Mouse (Mus musculus) embryonic facial prominence, embryonic 10.5 days (tissue): Measurements from ENCODE around the gene 4930404H24Rik. TPM values are rescaled to one million over a fixed set of nuclear protein-coding genes. Genes with fewer than 3 reads are reported as not detected.
A peak's percentile ranks its signal among the peaks of the same experiment; 100 is the strongest.
"Not testable (repeated sequence)": the region's sequence is repeated elsewhere in the genome, so short reads cannot be mapped to it uniquely, and the experiment has no call there.

ENCODE experiments used
- DNase-seq: peaks from one replicate; pipeline ENCODE4 v3.0.0-alpha.2; 2017; ENCODE audit warnings: low spot score
- H3K27ac ChIP-seq: fragments of 300-500 bp; sonication (generic); replicated peaks from 2 replicates; pipeline ENCODE4 v1.5.1; 2016; ENCODE audit warnings: mild to moderate bottlenecking
- H3K27me3 ChIP-seq: fragments of 300-500 bp; sonication (generic); replicated peaks from 2 replicates; pipeline ENCODE4 v1.6.1; 2016; ENCODE audit warnings: low read depth, mild to moderate bottlenecking; ENCODE audit not compliant: poor library complexity, severe bottlenecking
- H3K36me3 ChIP-seq: fragments of 300-500 bp; sonication (generic); replicated peaks from 2 replicates; pipeline ENCODE4 v1.6.1; 2016; ENCODE audit warnings: mild to moderate bottlenecking, moderate library complexity
- H3K4me1 ChIP-seq: fragments of 300-500 bp; sonication (generic); 2 replicates; pipeline ENCODE4 v1.6.1; 2016
- H3K4me3 ChIP-seq: fragments of 300-500 bp; sonication (generic); 2 replicates; pipeline ENCODE4 v1.5.1; 2016; ENCODE audit warnings: mild to moderate bottlenecking, moderate library complexity
- H3K9me3 ChIP-seq: fragments of 300-500 bp; sonication (generic); 2 replicates; pipeline ENCODE4 v1.6.1; 2016; ENCODE audit warnings: mild to moderate bottlenecking
- WGBS: fragments of 180-500 bp; shearing (Covaris S2); methylation state at CpG from one replicate; pipeline ENCODE4 v1.1.7; 2016; 5-methylcytosine and 5-hydroxymethylcytosine counted together
- polyA plus RNA-seq: library from polyadenylated mRNA; unstranded; fragments of >200 nt; fragmentation: Nextera tagmentation; extraction: Ambion mirVana; gene quantifications from 2 replicates; pipeline ENCODE4 v1.2.1, GENCODE M21; 2016

4930404H24Rik gene
- polyA plus RNA-seq, 1 experiment from 2014 or later: not detected

DNA sequence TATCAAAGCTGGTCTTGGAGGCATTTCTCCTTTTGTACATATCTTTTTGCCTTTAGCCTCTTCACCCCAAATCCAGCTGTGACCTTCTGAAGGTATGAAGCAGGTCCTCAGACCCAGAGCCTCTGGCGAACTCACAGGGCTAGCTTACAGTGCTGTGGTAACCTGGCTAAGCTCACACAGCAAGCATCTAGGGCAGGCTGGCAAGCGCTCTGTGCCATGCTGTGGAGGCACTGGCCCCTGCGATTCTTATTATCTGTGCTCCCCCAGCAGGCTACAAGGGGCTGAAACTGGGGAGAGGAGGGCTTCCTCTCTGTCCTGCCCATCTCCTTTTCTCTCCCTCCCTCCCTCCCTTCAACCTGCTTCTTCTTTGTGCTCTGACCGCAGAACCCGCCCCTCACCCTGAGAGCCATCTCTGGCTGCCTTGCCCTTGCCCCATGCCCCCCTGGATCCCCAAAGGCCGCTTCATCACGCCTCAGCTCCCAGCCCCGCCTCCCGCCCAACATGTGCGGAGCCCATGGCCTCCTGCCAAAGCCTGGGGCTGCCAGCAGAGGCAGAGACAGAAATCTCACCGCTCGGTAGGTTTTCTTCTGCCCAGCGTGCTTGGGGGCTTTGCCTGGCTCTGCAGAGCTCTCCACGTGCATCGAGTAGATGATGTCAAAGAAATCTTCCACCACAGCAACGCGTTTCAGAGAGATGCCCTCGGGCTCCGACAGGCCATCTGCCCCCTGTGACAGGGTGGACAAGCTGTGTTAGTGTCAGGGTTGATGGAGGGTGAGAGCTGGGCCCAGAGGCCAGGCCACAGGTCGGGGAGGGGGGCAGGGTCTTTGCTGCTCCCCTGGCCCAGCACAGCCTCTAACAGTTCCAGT, 9.2 kb upstream of the 4930404H24Rik start:
- Histone ChIP-seq H3K36me3 (no peaks in the 10 kb centered on the region), H3K4me1 (peaks cover 46% of the 10 kb centered on the region), H3K27me3 (peaks cover 35% of the 10 kb centered on the region), H3K27ac (peak overlapping the region; percentile 77), H3K4me3 (peak overlapping the region; percentile 36), H3K9me3 (no peaks in the 10 kb centered on the region)
- DNase-seq: peak; percentile 56
- WGBS: 8% methylated on average over 20 of the region's 20 CpGs

- Histone ChIP-seq H3K4me1 (peaks cover 42% of the 10 kb centered on the region), H3K36me3 (no peaks in the 10 kb centered on the region), H3K4me3 (no peak overlapping the region), H3K27me3 (peaks cover 39% of the 10 kb centered on the region), H3K9me3 (no peaks in the 10 kb centered on the region), H3K27ac (peak overlapping the region; percentile 77; the same call in 1 of the 2 replicates)
- WGBS: 45% methylated on average over 4 of the region's 4 CpGs
- no peak for DNase-seq
These were observed 8.5 kb upstream of the 4930404H24Rik start for GRCm38 (mm10) chr2:153484071-153484470.

DNA sequence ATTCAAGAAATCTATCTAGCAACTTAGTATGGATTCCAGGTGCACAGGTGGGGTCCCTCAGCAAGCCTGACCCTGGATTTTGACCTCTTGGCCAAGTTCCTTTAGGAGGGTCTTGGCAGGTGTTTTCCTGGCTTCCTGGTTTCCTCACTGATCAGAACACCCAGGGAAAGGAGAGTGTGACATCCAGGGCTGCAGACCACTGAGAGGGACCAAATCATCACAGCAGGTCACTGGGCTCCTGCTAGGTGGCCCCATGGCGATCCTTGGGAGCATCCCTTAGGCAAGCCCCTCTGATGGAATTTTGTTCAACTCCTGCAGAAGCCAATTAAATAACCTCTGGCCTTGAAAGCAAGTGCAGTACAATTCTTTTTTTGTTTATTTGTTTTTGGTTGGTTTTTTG, 2.5 kb upstream of the 4930404H24Rik start:
- no peak overlapping the region for H3K4me3 ChIP-seq

GRCm38 (mm10) chr2:153490940-153491339, 1.6 kb upstream of the 4930404H24Rik start:
- peak overlapping the region; percentile 76; the same call in 1 of the 2 replicates for H3K4me3 ChIP-seq
- H3K4me1 ChIP-seq: peaks cover 51% of the 10 kb centered on the region
- no peaks in the 10 kb centered on the region for H3K36me3 ChIP-seq
- H3K27me3 ChIP-seq: peaks cover 60% of the 10 kb centered on the region
- 21% methylated on average over 5 of the region's 5 CpGs for WGBS
- H3K9me3 ChIP-seq: no peaks in the 10 kb centered on the region
- DNase-seq: no peak
- H3K27ac ChIP-seq: no peak overlapping the region

More for the DNA sequence above, 2.5 kb upstream of the 4930404H24Rik start:
- H3K4me1 ChIP-seq: peaks cover 44% of the 10 kb centered on the region
- no peaks in the 10 kb centered on the region for H3K36me3 ChIP-seq
- H3K9me3 ChIP-seq: no peaks in the 10 kb centered on the region
- H3K27ac ChIP-seq: no peak overlapping the region
- no peak for DNase-seq
- 70% methylated on average over 1 of the region's 1 CpGs for WGBS
- H3K27me3 ChIP-seq: peaks cover 60% of the 10 kb centered on the region

- peak overlapping the region; percentile 81 for H3K27ac ChIP-seq
- H3K9me3 ChIP-seq: no peaks in the 10 kb centered on the region
- WGBS: 10% methylated on average over 18 of the region's 18 CpGs
- peak overlapping the region; percentile 76 for H3K4me3 ChIP-seq
- H3K27me3 ChIP-seq: peaks cover 60% of the 10 kb centered on the region
- peaks cover 58% of the 10 kb centered on the region for H3K4me1 ChIP-seq
- no peaks in the 10 kb centered on the region for H3K36me3 ChIP-seq
- DNase-seq: no peak
These were observed 945 bp upstream of the 4930404H24Rik start for GRCm38 (mm10) chr2:153491512-153492178.

GRCm38 (mm10) chr2:153492179-153492517, 442 bp upstream of the 4930404H24Rik start:
- no peaks in the 10 kb centered on the region for H3K36me3 ChIP-seq
- DNase-seq: peak; percentile 42
- H3K27me3 ChIP-seq: peaks cover 60% of the 10 kb centered on the region
- peaks cover 63% of the 10 kb centered on the region for H3K4me1 ChIP-seq
- 1% methylated on average over 24 of the region's 24 CpGs for WGBS
- peak overlapping the region; percentile 76 for H3K4me3 ChIP-seq
- H3K27ac ChIP-seq: peak overlapping the region; percentile 81
- H3K9me3 ChIP-seq: no peaks in the 10 kb centered on the region

DNA sequence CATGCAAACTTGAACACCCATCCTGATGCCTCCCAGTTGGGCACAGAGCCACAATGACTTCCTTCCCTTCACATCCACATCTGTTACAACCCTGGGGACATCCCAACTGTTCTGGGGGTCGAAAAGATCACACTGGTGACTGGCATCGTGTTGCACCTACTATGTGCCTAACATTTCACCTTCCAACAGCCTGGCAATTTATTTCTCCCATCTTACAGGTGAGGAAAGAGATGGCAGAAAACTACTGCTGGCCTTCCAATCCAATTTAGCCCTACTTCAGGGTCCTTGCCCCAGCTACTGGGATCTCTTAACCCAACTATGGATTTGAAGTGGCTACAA, 772 bp downstream of the 4930404H24Rik start:
- peaks cover 62% of the 10 kb centered on the region for H3K27me3 ChIP-seq
- no peak for DNase-seq
- WGBS: 26% methylated on average over 2 of the region's 2 CpGs

GRCm38 (mm10) chr2:153493781-153494292, 1.2 kb downstream of the 4930404H24Rik start:
- DNase-seq: peak; percentile 77
- peak overlapping the region; percentile 76 for H3K4me3 ChIP-seq
- peaks cover 61% of the 10 kb centered on the region for H3K27me3 ChIP-seq
- H3K9me3 ChIP-seq: no peaks in the 10 kb centered on the region
- H3K36me3 ChIP-seq: no peaks in the 10 kb centered on the region
- peak overlapping the region; percentile 81 for H3K27ac ChIP-seq
- peaks cover 77% of the 10 kb centered on the region for H3K4me1 ChIP-seq
- WGBS: 7% methylated on average over 6 of the region's 6 CpGs

More for the DNA sequence above, 772 bp downstream of the 4930404H24Rik start:
- Histone ChIP-seq H3K4me1 (peaks cover 74% of the 10 kb centered on the region), H3K4me3 (peak overlapping the region; percentile 76), H3K27ac (peak overlapping the region; percentile 81), H3K36me3 (no peaks in the 10 kb centered on the region), H3K9me3 (no peaks in the 10 kb centered on the region)

DNA sequence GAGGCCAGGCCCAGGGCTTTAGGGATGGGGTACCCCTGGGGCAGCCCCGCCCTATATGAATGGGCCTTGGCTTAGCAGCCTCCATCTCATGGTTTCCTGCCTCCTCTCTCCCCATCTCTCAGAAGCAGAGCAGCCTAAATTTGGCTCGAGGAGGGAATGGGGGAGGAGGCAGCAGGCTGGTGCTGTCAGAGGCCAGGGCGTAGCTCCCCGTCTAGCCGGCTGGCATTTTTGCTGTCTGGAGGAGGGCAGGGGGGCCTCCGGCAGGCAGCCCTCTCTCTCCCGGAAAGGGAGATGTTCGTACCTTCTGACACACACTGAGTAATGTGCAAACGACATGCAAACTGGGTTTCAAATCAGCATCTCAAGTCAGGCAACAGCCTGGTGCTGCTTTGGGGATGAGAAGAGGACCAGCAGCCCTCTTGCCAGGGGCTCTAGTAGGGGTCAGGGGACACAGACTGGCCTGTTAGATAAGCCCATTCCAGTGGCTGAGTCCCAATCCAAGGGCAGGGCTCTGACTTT, 1.8 kb downstream of the 4930404H24Rik start:
- 15% methylated on average over 9 of the region's 9 CpGs for WGBS
- peak overlapping the region; percentile 76 for H3K4me3 ChIP-seq
- H3K9me3 ChIP-seq: no peaks in the 10 kb centered on the region
- H3K4me1 ChIP-seq: peaks cover 79% of the 10 kb centered on the region
- no peaks in the 10 kb centered on the region for H3K36me3 ChIP-seq
- DNase-seq: peak; percentile 68
- H3K27ac ChIP-seq: peak overlapping the region; percentile 81
- peaks cover 56% of the 10 kb centered on the region for H3K27me3 ChIP-seq

DNA sequence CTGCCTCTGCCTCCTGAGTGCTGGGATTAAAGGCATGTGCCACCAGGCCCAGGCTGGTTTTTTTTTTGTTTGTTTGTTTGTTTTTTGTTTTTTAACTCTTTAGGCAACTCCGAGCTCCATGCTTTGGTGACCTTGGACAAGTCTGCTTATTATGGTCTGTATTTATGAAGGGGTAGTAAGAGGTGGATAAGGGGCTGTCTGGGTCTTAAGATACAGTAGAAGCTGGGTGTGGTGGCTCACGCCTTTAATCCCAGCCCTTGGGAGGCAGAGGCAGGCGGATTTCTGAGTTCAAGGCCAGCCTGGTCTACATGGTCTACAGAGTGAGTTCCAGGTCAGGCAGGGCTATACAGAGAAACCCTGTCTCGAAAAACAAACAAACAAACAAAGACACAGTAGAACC, 2.8 kb downstream of the 4930404H24Rik start:
- not testable (repeated sequence) for DNase-seq, H3K36me3 ChIP-seq, H3K9me3 ChIP-seq, H3K4me3 ChIP-seq
- Histone ChIP-seq H3K4me1 (peaks cover 79% of the 10 kb centered on the region), H3K27me3 (peaks cover 45% of the 10 kb centered on the region), H3K27ac (peak overlapping the region; percentile 85)
- WGBS: 88% methylated on average over 4 of the region's 4 CpGs

- peaks cover 77% of the 10 kb centered on the region for H3K4me1 ChIP-seq
- H3K27ac ChIP-seq: peak overlapping the region; percentile 85
- WGBS: 75% methylated on average over 4 of the region's 4 CpGs
- H3K27me3 ChIP-seq: peaks cover 41% of the 10 kb centered on the region
- H3K36me3 ChIP-seq: no peaks in the 10 kb centered on the region
- H3K9me3 ChIP-seq: no peaks in the 10 kb centered on the region
- H3K4me3 ChIP-seq: no peak overlapping the region
- no peak for DNase-seq
These were observed 3.2 kb downstream of the 4930404H24Rik start for GRCm38 (mm10) chr2:153495818-153496217.

- H3K36me3 ChIP-seq: no peaks in the 10 kb centered on the region
- peaks cover 76% of the 10 kb centered on the region for H3K4me1 ChIP-seq
- WGBS: 80% methylated on average over 6 of the region's 6 CpGs
- 0 out of 2 replicates have a peak overlapping the region, but pooled peaks have one; percentile 28 for H3K4me3 ChIP-seq
- no peak for DNase-seq
- H3K27me3 ChIP-seq: peaks cover 36% of the 10 kb centered on the region
- no peaks in the 10 kb centered on the region for H3K9me3 ChIP-seq
- H3K27ac ChIP-seq: peak overlapping the region; percentile 85
These were observed 3.7 kb downstream of the 4930404H24Rik start for GRCm38 (mm10) chr2:153496301-153496700.
